Mouse (Mus musculus) brain, embryonic 14.5 days (tissue): ENCODE measurements at regions not wholly inside any gene's neighbourhood (a gene's known extent, or its start where the extent isn't known, plus 50 kb on each side); places are given as distances from the start of the nearest gene placed in this dataset.
A peak's percentile ranks its signal among the peaks of the same experiment; 100 is the strongest.

Source experiments
- DNase-seq: peaks from one replicate; pipeline ENCODE4 v3.0.0-alpha.2; 2011; ENCODE audit warnings: low read depth
- CTCF ChIP-seq: fragments of 200-500 bp; IDR thresholded peaks from 2 replicates; pipeline ENCODE4 v1.5.1; 2012; ENCODE audit warnings: inconsistent platforms, mild to moderate bottlenecking, moderate library complexity, borderline replicate concordance; ENCODE audit not compliant: insufficient read depth, insufficient read length; ENCODE audit errors: extremely low read depth
- POLR2A ChIP-seq: fragments of 200-500 bp; IDR thresholded peaks from 2 replicates; pipeline ENCODE4 v1.6.1; 2012; ENCODE audit warnings: mild to moderate bottlenecking, inconsistent platforms, borderline replicate concordance; ENCODE audit not compliant: poor library complexity, insufficient read depth, insufficient read length, severe bottlenecking; ENCODE audit errors: extremely low read depth

DNA sequence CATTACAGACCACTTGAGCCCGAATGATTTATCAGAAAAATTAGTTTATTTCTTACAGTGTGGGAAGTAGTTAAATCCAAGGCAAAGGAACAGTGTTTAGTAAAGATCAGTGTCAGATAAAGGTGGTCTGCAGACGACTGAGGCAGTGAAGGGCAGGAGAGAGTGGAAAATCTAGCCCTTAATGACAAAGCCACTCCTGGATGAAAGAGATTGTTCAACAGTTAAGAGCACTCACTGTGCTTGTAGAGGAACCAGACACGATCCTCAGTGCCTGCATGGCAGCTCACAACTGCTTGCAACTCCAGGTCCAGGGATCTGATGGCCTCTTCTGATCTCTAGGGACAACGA is 758.3 kb downstream of the Ryr2 start:
- peak; percentile 67 for DNase-seq
- no peak for TF ChIP-seq CTCF
- no peak for TF ChIP-seq POLR2A

DNA sequence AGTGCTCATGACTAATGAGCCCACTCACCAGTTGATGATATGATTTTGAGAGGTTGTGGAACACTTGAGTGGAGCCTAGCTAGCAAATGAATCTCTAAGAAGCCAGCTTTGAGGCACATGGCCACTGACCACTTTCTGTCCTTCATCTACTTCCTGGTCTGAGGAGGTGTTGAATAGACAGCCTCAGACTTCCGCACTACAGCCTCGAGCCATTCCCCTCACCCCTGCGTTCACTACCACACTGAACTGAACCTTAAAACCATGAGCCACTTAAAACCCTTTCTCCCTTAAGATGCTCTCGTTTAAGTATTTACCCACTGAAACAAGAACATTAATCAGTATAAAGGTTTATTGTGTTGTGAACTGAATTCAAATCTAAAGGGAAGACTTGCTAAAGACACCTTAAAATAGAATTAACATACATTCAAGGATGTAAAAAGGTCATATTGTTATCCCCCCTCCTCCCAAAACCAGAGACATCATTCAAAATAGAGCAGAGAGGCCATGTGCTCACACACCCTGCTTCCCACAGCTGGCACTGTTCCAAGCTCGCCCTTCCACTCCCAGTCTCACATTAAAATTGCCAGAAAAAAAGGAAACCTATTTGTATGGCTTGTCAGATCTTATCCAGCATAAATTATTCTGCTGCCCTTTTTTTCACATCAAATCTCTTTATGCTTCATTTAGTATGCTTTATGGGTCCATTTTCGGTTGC is 758.8 kb downstream of the Ryr2 start:
- TF ChIP-seq CTCF, result no peak
- TF ChIP-seq POLR2A, result no peak
- peak; percentile 88 for DNase-seq

DNA sequence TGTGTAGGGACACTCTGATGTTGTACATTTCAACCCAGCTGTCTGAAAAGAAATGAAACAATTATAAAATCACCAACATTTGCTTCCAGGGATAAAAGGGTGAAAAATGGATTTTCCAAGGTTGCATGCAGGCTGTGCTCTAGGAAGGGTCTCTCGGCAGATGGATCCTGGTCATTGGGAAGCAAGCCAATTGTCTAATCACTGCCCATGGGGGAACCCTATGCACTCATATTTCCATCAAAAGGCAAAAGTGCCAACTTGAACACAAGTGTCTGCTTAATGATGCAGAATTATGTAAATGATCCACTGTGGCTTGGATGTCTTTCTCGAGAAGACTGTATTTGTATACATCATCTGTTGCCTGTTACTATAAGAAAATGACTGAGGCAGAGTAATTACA is 762.2 kb downstream of the Ryr2 start:
- TF ChIP-seq POLR2A (no peak), CTCF (no peak)
- DNase-seq, result peak; percentile 67

DNA sequence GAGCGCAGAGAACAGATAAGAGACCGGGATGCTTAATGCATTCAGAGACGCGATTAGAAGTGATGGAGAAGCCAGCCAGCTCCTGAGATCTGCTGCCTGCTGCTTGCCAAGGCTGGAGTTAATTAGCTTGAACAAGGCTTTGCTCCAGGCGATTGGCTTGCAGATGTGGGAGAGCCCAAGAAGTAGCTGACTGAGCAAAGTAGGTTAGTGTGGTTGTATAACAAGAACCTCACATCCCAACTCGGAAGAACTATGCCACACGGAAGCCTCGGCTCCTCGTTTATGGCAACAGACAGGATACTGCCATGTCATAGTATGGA is 768.5 kb downstream of the Ryr2 start:
- peak; percentile 91 for DNase-seq
- TF ChIP-seq CTCF (no peak), POLR2A (no peak)

DNA sequence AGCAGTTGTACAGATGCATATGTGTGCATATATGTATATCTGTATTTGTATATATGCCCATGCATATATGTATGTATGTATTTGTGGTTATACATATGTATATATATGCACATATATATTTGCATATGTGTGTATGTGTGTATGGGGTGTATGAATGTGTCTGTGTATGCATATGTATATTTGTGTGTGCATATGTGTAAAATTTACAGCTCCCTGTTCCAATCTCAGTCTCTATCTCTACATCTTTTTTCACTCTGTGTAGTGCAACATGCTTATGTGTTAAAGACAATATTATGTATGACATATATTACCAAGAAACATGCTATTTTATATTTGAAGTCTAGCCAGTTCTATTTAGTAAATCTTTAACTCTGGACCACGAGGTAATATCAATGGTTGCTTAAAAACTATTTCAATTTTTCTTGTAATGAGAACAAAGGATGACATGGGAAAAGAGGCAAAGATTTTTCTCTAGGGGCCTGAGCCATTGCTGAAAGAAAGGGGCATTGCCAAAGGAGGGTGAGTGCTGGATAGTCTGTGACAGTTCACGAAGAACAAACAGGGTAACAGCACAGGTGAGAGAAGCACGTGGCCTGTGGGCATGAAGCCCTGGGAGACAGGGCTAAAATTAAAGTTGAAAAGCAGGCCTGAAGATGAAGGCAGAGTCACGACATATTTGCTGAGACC is 769.0 kb downstream of the Ryr2 start:
- DNase-seq, result no peak
- TF ChIP-seq POLR2A (no peak), CTCF (no peak)

DNA sequence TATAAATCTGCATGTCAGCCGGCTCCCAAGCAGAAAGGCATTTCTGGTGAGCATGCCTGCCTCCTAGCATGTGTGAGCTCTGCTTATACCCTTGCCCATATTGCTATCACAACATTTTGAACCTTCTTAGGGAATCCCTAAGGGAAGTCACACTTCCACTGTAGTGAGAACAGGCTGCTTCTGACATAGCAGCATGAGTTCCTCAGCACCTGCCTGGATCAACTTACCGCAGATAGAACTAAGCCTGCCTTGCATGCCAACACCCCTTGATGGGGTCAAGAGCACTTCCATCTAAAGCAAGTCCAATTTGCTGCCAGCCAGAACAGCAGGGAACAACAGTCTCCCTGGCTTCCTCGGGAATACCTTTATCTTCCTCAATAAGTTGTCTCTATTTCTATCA is 769.8 kb downstream of the Ryr2 start:
- TF ChIP-seq CTCF (no peak), POLR2A (no peak)
- peak; percentile 66 for DNase-seq

DNA sequence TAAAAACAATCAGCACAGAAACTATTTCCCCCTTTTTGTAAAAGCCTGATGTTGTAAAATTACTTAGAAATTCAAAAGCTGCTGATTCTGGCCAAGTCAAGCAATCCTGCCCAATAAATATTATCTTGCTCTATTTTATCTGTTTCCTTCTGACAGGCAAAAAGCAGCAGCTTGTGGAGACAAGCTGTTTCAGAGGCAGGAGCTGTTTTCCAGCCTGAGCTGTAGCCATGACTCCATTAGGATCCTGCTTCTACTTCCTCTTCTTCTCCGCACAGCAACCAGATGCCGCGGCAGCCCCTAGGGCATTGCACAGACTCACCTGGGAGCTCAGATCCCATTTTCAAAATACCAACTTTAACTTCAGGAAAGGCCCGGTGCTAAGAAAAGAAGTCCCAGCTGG is 774.8 kb downstream of the Ryr2 start:
- DNase-seq, result peak; percentile 44
- no peak for TF ChIP-seq CTCF
- TF ChIP-seq POLR2A, result no peak

DNA sequence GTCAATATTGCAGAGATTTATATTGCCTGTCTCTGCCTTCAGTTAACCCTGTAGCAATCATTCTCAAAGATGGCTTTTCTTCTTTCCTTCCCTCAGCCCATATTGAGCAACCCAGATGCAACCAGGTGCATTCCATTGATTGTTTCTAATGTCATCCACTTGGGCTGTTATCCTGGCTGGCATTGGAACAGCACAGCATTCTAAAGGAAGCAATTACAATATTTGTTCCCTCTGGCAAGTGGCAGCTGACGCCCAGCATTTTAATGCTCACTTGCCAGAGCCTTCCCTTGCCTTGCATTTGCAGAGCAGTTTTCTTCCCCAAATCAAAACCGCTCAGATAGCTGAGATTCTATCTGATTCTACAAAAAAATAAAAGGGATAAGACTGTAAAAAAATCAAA is 798.0 kb downstream of the Ryr2 start:
- peak; percentile 66 for DNase-seq
- TF ChIP-seq POLR2A (no peak), CTCF (no peak)

DNA sequence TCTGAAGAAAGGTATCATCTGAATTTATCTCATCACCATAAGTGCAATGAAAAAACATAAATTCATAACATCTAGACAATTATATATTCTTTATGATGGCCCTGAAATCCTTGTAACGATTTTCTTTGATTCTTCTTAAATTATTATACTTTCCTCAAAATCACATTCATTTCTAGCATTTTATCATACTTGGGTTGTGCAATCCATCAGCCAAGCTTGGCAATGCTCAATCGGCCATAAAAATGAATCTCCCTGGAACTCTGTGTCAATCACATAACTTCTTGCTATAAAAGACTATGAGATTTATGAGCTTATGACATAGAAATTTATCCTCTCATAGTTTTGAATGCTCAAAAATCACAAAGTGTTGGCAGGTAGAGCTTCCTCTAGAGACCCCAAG is 811.3 kb downstream of the Ryr2 start:
- no peak for DNase-seq
- no peak for TF ChIP-seq CTCF

DNA sequence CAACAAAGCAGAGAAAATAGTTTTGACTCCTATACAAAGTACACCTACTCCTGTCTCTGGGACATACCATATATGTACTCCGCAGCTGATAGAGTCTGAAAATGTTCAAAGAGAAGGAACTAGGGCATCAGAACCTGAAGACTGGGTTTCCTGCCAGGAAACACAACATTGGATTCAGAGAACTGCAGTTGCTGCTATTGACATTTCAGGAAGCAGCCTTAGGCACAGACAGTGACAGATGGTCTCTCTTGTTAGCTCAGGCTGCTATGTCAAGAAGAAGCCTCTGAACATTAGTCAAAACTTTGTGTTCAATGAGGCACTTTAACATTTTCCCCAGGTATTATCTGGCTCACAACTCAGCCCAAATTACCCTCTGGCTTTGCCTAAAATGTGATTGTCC is 812.1 kb downstream of the Ryr2 start:
- DNase-seq, result peak; percentile 75
- TF ChIP-seq POLR2A (no peak), CTCF (no peak)

DNA sequence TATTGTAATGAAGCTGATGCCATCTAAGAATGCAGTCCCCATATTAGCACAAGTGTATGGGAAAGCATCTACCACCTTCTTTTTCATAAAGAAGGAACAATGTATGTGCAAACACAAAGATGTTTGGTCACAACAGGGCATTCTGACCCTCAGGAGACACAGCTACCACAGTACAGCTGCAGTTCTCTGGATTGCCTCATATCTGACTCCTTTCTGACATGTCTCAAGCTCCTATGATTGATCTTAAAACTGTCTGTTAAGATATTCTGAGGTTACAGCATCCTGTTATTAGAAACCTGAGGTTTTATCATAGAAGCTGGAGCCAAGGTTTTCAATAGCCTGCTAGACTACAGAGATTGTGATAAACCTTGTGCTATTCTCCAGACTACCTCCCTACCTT is 813.0 kb downstream of the Ryr2 start:
- TF ChIP-seq CTCF, result no peak
- TF ChIP-seq POLR2A, result no peak
- DNase-seq, result no peak

DNA sequence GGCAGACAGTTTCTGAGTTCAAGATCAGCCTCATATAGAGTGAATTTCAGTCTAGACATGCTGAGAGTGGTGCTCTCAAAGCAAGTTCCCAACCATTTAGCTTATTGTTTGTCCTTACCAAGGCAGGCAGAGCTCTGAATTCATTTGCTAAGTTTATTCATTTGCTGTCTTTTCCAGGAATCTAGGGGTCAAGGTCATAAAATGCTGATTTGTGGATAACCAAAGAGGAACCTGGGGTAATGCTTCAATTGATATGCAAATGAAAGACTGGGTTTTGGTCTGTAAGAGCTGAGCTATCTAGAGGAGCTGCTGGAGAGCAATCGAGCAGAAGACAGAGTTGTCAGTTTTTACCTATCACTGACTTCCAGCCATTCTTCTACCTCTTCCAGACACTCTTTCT is 832.8 kb downstream of the Ryr2 start:
- no peak for DNase-seq
- TF ChIP-seq CTCF, result no peak
- no peak for TF ChIP-seq POLR2A
